Mouse (Mus musculus): ENCODE measurements around the gene Trub1.

Gene Trub1

DNA sequence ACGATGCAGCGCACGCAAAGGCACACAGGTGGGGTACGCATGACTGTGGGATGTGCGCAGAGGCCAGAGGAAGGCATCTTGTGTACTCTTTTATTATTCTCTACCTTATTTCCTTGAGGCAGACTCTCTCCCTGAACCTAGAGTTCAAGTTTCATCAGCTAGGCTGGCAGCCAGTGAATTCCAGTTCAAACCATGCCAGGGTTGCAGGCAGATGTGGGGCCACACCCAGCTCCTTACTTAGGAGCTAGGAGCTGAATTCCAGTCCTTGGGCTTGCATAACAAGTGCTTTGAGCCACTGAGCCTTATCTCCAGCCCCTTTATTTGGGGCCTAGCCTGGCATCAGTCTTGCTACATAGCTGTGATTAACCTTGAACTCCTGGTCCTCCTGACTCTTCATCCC, 13.4 kb upstream of the Trub1 start:
- in situ Hi-C loops (cut with MboI; ENCODE audit: low sequenced_read_pairs): no loop called here

DNA sequence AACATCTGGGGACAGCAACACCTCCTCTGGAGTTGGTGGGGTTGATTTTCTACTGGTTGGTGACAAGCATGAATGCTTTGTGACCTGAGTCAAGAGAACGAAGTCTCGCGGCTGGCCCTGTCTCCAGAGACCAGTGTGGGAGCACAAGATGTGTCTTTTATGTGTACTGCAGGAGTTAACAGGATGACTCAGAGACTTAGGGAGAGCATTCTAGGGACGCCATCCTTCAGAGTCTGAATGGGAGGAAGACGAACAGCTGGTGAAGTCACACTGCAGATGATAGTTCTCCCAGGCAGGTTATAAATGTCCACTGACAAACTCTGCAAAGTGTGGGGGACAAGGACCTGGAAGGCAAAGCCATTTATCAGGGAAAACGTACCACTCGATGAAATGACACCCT, 11.2 kb upstream of the Trub1 start:
- in situ Hi-C loops (cut with MboI; ENCODE audit: low sequenced_read_pairs): no loop called here

DNA sequence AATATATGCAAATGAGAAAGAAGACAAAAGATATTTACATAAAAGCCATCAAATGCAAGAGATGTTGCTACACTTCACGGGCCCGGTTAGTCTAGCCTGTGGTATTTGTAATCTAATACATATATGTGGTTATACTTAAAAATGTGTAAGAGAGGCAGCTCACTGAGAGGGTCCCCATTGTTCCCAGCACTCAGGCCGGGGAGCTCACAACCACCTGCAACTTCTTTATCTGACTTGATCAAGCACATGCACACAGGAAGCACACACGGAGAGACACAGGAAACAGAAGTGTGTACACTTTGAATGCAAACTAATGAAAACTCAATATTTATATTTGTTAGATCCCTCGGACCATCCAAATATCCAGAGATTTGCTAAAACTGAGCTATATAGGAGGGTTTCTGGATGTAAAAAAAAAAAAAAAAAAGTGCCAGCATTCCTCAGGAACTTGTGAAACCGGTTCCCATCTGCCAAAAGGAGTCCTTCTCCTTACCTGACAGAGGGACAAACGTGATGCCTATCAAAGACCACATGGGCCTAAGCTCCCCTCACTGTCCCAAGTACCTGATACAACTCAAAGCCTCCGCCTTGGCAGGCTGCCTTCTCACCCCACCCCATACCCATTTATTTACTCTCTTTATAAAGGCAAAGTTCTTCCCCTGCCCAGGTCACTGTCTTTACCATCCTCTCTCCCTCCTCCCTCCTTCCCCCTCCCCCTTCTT, 9.6 kb upstream of the Trub1 start:
- in situ Hi-C loops (cut with MboI; ENCODE audit: low sequenced_read_pairs): no loop called here

DNA sequence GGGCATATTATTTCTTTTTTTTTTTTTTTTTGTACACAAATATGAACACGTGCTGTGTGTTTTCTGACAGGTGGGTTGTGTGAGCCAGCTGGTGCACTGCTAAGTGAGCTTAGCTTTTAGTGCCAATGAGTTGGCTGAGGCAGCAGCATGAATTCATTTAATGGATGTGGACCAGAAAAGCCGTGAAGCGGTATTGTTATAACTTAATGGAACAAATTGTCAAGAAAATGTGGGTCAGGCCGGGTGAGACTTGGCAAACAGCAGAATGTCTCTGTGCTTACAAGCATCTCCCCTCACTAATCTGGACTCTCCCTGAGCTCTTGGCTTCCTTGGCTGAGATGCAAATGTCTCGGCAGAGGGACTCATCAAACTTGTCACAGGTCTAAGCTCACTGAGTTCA, 7.7 kb upstream of the Trub1 start:
- in situ Hi-C loops (cut with MboI; ENCODE audit: low sequenced_read_pairs): no loop called here

DNA sequence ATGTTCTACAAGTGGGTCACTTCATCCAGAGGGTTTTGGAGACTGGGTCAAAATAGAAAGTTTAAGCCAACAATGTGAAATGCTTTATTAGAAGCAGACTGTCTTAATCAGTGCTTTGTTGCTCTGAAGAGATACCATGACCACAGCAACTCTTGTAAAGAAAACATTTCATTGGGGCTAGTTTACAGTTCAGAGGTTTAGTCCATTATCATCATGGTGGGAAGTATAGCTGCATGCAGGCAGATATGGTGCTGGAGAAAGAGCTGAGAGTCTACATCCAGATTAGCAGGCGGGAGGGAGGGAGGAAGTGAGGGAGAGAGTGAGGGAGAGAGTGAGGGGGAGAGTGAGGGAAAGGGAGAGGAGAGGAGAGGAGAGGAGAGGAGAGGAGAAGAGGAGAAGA, 1.9 kb upstream of the Trub1 start:
- in situ Hi-C loops (cut with MboI; ENCODE audit: low sequenced_read_pairs): no loop called here

DNA sequence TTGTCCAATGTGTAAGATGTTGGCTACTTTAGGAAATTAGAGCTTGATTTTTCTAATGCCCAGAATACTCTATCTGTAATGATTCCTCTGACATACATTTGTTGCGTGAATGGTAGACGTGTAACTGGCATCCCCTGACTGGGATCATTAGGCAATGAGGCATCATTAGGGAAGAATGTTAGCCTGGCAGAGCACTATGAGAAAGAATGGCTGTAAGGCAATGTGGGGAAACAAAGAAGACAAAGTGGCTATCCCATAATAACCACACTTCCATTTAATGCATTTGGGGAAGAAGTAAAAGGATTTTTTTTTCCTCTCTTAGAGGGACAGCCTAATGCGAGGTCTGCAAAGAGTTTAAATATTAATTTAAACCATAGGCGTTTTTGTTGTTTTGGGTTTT, 950 bp upstream of the Trub1 start:
- in situ Hi-C loops (cut with MboI; ENCODE audit: low sequenced_read_pairs): no loop called here

DNA sequence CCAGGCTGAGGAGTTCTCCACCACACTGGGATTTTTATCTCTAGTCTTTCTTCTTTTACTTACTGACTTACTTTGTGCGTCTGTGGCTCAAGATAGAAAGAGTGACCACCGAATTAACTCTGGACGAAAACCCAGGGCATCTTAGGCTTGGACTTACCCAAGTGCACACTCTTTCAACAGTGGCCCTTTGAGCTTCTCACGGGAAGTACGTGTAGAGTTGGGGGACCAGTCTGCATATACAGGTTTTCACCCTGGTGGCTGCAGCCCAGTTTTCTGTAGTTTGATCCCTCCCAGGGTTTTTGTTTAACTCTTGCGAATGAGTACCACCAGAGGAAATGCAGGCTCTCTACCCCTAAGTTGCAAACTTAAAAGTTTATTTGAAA, 497 bp downstream of the Trub1 start:
- in situ Hi-C loops (cut with MboI; ENCODE audit: low sequenced_read_pairs): no loop called here

DNA sequence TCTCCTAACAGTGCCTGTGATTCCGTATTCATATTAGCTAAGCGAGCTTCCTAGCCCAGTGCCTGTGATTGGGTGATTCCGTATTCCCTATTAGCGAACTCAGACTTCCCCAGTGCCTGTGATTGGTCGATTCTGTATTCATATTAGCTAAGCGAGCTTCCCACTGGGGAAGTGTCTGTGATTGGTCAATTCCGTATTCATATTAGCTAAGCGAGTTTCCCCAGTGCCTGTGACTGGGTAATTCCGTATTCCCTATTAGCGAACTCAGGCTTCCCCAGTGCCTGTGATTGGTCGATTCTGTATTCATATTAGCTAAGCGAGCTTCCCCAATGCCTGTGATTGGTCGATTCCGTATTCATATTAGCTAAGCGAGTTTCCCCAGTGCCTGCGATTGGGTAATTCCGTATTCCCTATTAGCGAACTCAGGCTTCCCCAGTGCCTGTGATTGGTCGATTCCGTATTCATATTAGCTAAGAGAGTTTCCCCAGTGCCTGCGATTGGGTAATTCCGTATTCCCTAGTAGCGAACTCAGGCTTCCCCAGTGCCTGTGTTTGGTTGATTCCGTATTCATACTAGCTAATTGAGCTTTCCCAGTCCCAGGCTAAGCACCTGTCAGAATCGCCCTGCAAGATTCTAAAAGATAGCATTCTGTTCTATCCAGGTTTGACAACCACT, 2.7 kb downstream of the Trub1 start:
- in situ Hi-C loops (cut with MboI; ENCODE audit: low sequenced_read_pairs): no loop called here

DNA sequence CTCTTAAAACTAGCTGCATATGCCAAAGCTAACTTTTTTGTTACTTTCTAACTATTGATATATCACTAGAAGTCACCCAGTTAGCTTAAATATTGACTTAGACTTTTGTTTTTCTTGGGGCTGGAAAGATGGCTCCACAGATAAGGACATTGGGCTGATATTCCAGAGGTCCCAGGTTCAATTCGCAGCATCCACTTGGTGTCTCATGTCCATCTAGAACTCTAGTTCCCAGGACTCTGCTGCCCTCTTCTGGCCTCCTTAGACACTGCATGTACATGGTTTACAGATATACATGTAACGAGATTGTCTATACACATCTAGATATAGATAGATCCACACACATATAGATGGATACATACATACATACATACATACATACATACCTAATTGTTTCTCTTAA, 4.4 kb downstream of the Trub1 start:
- in situ Hi-C loops (cut with MboI; ENCODE audit: low sequenced_read_pairs): no loop called here

DNA sequence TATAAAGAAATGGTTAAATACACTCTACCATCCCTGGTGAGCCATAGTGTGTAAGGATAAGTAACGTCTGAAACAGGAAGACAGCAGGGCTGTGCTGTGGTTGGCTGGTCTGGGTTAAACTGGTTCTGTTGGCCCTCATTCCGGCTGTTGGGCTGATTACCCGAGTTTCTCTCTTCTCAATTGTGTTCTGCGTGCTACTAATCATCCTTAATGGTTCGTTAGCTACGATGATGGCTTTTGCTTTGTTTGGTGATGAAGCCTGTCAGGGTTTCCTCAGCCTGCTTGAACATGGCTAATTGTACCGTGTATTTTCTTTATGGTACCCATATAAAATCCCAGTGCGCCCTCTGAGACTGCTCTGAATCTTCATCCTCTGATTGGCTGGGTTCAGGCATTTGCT, 11.0 kb downstream of the Trub1 start:
- in situ Hi-C loops (cut with MboI; ENCODE audit: low sequenced_read_pairs): no loop called here

DNA sequence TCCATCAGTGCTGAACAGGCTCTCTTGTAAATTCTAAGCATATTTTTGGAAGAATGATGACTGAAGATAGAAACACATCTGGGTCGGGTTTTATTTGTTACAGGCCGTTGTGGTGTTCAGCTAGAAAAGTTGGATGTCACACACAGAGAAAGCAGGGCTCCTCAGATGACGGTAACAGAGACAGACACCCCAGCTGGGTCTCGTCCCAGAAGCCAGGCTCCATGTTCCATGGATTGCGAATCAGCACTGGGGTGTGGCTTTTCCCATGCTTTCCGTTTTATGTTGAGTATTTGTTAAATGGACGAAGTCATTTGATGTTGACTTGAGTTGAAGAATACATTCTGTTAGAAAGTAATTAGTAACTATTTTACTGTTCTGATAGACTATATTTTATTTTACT, 13.0 kb downstream of the Trub1 start:
- in situ Hi-C loops (cut with MboI; ENCODE audit: low sequenced_read_pairs): no loop called here

DNA sequence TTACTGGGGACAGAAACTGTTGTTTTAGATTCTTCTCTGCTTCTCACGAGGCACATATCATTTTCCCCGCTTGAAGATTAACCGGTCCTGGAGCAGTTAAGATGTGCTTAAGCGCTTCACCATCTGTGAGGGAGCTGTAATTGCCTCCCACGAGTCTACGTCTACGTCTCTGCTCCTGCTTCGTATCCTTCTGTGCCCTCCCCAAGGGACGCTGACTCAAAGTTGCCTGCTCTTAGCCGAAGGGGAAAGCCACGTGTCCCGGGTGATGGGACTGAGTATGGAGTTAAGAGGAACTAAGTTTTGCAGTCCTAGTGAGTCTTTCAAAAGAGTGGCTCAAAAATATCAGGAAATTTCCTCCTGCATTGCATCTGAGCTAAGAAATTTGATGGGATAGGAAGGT, 18.3 kb downstream of the Trub1 start:
- in situ Hi-C loops (cut with MboI; ENCODE audit: low sequenced_read_pairs): no loop called here

DNA sequence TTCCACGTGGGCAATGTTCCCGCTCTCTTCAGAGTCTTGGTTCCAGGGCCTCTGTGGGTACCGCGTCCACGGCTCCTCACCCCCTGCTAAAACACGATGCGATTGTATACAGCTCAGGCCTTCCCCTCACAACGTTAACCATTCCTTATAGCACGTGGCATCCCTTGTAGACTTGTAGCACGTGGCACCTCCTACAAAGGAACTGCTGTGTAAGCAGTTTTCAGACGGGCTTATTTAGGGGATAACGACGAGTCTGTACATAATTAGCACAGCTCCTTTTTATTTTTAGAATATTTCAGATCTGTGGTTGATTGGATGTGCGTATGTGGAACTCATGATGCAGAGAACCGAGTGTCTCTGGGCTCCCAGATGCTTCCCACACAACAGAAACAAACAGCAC, 19.5 kb downstream of the Trub1 start:
- in situ Hi-C loops (cut with MboI; ENCODE audit: low sequenced_read_pairs): no loop called here

DNA sequence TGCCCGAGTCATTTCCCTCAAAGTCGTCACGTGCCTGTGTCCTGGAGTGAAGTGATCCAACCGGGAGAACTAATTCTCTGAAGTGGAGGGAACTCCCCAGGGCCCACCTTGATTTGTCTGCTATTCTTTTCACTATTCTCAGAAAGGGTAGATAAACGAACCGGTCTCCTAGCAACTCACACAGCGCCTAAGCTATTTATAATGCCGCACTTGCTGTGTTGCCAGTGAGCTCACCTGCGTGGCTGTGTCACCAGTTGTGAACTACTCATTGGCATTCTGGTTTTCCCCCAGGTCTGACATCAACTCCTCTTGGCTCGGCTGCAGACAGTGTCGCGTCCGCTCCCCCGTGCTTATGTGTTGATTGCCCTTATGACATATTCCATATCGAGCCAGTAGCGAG, 20.6 kb downstream of the Trub1 start:
- in situ Hi-C loops (cut with MboI; ENCODE audit: low sequenced_read_pairs): no loop called here

DNA sequence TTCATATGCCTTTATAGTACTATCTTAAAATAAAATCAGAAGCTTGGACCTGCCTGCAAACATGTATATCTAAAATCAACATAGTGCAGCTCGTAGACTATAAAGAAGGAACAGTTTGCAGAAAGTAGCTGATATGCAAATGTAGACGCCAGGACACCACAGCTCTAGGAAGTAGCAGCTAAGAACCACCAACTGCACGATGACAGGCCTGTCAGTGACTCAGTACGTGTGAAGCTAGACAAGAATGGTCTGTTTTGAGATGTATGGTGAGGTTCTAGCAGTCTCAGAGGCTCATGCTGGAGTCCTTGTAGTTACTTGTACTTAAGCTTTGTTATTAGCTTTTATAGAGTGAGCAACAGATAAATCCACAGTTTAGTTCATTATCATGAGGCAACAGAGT, 22.6 kb downstream of the Trub1 start:
- in situ Hi-C loops (cut with MboI; ENCODE audit: low sequenced_read_pairs): no loop called here

DNA sequence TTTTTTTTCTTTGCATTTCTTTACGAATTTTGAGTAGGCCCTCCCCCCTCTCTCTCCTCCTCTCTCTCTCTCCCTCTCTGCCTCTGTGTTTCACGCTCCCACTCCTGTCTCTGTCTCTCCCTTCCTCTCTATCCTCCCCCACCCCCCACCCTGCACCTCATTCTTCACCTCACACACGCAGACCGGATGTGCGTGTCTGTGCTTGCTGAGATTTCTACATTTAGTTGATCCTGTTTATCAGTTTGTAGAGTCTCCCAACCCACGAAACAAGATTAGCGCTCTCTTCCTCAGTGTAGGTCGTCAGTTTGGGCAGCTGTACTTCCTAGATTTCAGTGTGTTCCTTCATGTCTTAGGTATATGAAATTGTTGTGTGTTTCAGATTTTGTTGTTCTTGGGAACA, 24.6 kb downstream of the Trub1 start:
- in situ Hi-C loops (cut with MboI; ENCODE audit: low sequenced_read_pairs): no loop called here

DNA sequence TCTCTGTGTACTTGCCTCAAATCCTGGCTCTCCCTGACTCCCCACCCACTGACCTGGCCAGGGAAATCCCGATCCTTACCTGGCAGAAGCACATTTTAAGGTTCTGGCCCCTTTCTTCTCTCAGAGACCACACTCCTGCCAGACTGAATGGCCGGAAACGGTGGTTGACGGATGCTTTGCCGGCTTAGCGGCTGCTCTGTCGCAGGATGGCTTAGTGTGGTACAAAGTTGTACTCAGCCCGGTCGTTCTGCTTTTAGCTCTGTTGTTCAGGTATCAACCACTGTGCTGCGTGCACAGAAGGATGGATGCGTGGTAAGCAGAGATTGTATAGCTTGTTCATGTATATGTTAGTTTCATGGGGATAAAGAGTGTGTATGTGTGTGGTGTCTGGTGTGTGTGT, 25.3 kb downstream of the Trub1 start:
- in situ Hi-C loops (cut with MboI; ENCODE audit: low sequenced_read_pairs): no loop called here

DNA sequence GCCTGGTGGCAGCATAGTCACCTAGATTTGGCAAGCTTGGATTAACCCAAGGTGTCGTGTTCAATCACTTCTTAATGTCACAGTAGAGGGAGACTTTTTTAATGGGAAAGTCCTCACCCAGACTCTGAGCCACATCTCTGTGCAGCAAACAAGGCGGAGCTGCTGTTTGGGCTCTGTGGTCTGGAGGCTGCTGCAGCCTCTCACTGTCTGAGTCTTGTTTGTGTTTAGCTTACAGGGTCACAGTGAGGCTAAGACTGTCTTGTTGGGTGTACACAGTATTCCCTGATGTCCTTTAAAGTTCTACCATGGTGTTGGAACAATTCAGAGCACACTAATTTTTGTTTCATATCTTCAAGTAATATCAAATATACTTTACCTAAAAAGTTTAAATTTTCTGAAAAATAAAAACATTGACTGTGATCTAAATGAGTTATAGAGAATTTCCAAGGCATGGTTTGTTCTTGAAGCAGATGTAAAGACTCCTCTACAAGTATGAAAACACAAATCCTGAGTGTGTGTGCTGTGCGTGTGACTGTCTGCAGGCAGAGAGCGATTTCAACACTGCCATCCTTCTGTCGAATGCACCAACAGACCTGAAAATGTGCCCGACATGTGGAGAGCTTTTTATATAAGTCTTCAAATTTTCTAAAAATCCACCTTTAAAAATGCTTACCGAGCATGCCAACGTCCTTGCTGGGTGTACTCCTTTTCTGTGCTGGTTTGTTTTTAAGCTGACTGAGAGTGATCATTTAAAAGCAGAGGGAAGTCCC, 27.4 kb downstream of the Trub1 start:
- in situ Hi-C loops (cut with MboI; ENCODE audit: low sequenced_read_pairs): no loop called here

DNA sequence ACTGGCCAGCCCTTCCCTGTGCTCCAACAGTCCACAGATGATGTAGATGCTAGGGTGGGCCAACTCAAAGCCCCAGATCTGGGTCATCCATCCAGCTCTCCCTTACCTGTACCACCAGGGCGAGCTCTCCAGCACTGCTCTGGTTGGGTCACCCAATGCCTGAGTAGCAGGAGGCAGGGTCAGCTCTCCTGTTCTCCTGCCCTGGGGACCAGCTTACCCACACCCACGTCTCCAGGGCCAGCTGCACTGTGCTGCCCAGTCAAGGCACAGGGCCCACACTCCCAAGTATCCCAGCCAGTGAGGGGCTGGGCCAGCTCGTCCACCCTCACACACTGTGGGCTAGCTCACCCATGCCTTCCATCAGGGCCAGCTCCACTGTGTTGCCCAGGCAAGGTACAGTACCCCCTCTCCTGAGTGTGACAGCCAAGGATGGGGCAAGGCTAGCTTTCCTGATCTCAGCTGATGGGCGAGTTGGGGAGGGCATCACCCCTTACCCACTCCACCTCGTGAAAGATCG, 29.1 kb downstream of the Trub1 start:
- in situ Hi-C loops (cut with MboI; ENCODE audit: low sequenced_read_pairs): no loop called here

DNA sequence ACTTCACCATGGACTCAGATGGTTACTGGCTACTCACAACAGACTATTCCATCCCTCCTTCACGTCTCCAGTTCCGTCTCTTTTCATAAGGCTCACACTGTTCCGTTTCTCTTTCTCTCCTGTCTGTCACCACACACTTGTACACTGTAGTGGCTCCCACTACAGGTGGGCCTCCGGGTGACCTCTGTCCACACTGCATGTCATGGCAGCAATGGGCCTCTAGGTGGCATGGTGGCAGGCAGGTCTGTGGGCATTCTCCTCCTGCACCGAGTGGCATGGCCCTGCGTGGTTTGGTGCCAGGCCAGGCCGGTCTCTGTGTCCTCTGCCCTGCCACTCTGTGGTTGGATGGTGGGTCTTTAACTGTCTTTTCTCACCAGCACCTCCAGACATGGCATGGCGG, 30.1 kb downstream of the Trub1 start:
- in situ Hi-C loops (cut with MboI; ENCODE audit: low sequenced_read_pairs): no loop called here

DNA sequence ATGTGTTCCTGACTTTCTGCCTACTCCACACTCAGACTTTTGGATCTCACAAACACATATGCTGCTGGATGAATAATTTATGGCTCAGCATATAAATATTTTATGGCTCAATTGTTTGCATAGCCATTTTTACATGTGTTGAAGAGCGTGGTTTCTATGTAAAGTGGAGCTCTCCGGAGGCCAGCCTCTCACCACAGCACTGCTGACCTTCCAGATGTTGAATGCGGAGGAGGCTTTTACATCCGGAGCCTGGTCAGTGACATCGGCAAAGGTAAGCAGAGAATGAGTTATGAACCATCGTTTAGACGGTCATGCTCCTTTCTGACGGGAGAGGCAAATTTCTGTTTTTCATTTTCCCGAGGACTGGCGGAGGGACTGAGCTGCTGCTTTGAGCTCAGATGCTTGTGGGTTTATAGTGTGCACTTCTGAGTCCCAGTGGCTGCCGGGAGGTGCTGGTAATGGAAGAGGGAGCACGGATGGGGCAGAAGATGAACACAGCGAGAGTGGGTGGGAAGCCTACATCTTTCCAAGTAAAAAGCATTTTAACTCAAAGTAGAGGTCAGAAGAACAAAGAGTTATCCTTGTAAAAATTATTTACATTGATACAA, 34.4 kb downstream of the Trub1 start:
- in situ Hi-C loops (cut with MboI; ENCODE audit: low sequenced_read_pairs): no loop called here

DNA sequence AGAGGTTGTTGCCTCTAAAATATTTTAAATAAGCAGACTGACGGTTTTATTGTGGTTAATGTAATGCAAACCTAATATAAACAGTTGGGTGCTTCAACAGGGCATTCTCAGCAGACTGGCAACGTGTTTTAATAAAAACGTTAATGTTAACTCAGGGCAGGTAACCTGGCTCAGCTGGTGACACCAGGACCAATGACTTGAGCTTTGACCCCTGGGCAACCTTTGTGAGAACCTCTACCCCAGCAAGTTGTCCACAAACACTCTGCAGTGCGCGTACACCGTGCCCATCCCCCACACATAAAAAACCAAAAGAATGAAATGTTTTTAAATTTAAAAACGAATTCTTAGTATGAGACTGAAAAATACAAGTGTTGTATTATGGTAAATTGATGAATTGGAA, 36.8 kb downstream of the Trub1 start:
- in situ Hi-C loops (cut with MboI; ENCODE audit: low sequenced_read_pairs): no loop called here
